Mouse (Mus musculus) MEL (cell line): ENCODE measurements at regions not wholly inside any gene's neighbourhood (a gene's known extent, or its start where the extent isn't known, plus 50 kb on each side); places are given as distances from the start of the nearest gene placed in this dataset.

ENCODE experiments used
- DNase-seq: peaks from one replicate; pipeline ENCODE4 v3.0.0; 2011; ENCODE audit warnings: low read depth, low spot score
- H3K27ac ChIP-seq: 2 replicates; pipeline ENCODE4 v1.5.1; 2012; ENCODE audit warnings: low read depth, mild to moderate bottlenecking, control low read depth, low read length, moderate library complexity; ENCODE audit not compliant: control insufficient read depth
- H3K27me3 ChIP-seq, 2 experiments: fragments of 150-350 bp in 1 of 2; sonication (generic) in 1 of 2; 2 replicates each; pipeline ENCODE4 v1.6.1; 2012; ENCODE audit warnings: low read length in 2 of 2, mild to moderate bottlenecking in 2 of 2, improper control_type of control experiment in 1 of 2, moderate library complexity in 1 of 2; ENCODE audit not compliant: insufficient read depth in 2 of 2, control insufficient read depth in 1 of 2
- H3K36me3 ChIP-seq, 2 experiments: 2 replicates each; pipeline ENCODE4 v1.6.1; 2012 to 2014; ENCODE audit warnings: low read length in 2 of 2, improper control_type of control experiment in 1 of 2, inconsistent platforms in 1 of 2, mild to moderate bottlenecking in 1 of 2; ENCODE audit not compliant: insufficient read depth in 2 of 2, control insufficient read depth in 1 of 2
- H3K4me1 ChIP-seq, 2 experiments: fragments of 150-350 bp in 1 of 2; sonication (generic) in 1 of 2; 2 replicates each; pipeline ENCODE4 v1.6.1; 2012; ENCODE audit warnings: low read length in 2 of 2, improper control_type of control experiment in 1 of 2, mild to moderate bottlenecking in 1 of 2; ENCODE audit not compliant: insufficient read depth in 2 of 2, control insufficient read depth in 1 of 2
- H3K4me3 ChIP-seq, 2 experiments: fragments of 150-350 bp in 1 of 2; sonication (generic) in 1 of 2; 2 replicates each; pipeline ENCODE4 v1.5.1; 2012; ENCODE audit warnings: low read depth in 2 of 2, low read length in 2 of 2, mild to moderate bottlenecking in 2 of 2, moderate library complexity in 2 of 2, control low read depth in 1 of 2, improper control_type of control experiment in 1 of 2; ENCODE audit not compliant: control insufficient read depth in 1 of 2, insufficient read depth in 1 of 2
- H3K79me2 ChIP-seq: 2 replicates; pipeline ENCODE4 v1.6.1; 2012; ENCODE audit warnings: mild to moderate bottlenecking, low read length, moderate library complexity; ENCODE audit not compliant: control insufficient read depth, poor library complexity, insufficient read depth
- H3K9ac ChIP-seq: 2 replicates; pipeline ENCODE4 v1.6.1; 2012; ENCODE audit warnings: low read depth, mild to moderate bottlenecking, control low read depth, low read length, moderate library complexity; ENCODE audit not compliant: control insufficient read depth, poor library complexity, severe bottlenecking
- H3K9me3 ChIP-seq: fragments of 150-350 bp; sonication (generic); replicated peaks from 2 replicates; pipeline ENCODE4 v1.6.1; 2012; ENCODE audit warnings: mild to moderate bottlenecking, low read length, improper control_type of control experiment, moderate library complexity; ENCODE audit not compliant: insufficient read depth
- CTCF ChIP-seq, 3 experiments: IDR thresholded peaks in 2 of 3; conservative IDR thresholded peaks in 1 of 3; 2 replicates each; pipeline ENCODE4 v1.5.1; 2011 to 2012; ENCODE audit warnings: low read length in 3 of 3, low read depth in 2 of 3, mild to moderate bottlenecking in 2 of 3, improper control_type of control experiment in 1 of 3, inconsistent platforms in 1 of 3, mixed read lengths in 1 of 3, moderate library complexity in 1 of 3; ENCODE audit not compliant: control insufficient read depth in 1 of 3, insufficient read depth in 1 of 3, poor library complexity in 1 of 3, severe bottlenecking in 1 of 3
- KAT2A ChIP-seq: conservative IDR thresholded peaks from 2 replicates; pipeline ENCODE4 v1.6.1; 2012; ENCODE audit warnings: low read depth, low read length, improper control_type of control experiment, inconsistent platforms
- MAX ChIP-seq: IDR thresholded peaks from 2 replicates; pipeline ENCODE4 v1.6.1; 2011; ENCODE audit warnings: low read length, improper control_type of control experiment
- MEF2A ChIP-seq: IDR thresholded peaks from 2 replicates; pipeline ENCODE4 v1.6.1; 2014; ENCODE audit warnings: low read depth, mild to moderate bottlenecking, inconsistent platforms, low read length, improper control_type of control experiment; ENCODE audit not compliant: poor library complexity, insufficient replicate concordance, severe bottlenecking; ENCODE audit errors: extremely low read depth
- MXI1 ChIP-seq: IDR thresholded peaks from 2 replicates; pipeline ENCODE4 v1.6.1; 2011; ENCODE audit warnings: mild to moderate bottlenecking, low read depth, low read length, improper control_type of control experiment
- MYC ChIP-seq: IDR thresholded peaks from 2 replicates; pipeline ENCODE4 v1.6.1; 2011; ENCODE audit warnings: low read depth, mild to moderate bottlenecking, low read length, improper control_type of control experiment, moderate library complexity
- POLR2A ChIP-seq, 2 experiments: IDR thresholded peaks; 2 replicates each; pipeline ENCODE4 v1.6.1; 2011 to 2012; ENCODE audit warnings: low read length in 2 of 2, mild to moderate bottlenecking in 2 of 2, control low read depth in 1 of 2, improper control_type of control experiment in 1 of 2, low read depth in 1 of 2, moderate library complexity in 1 of 2; ENCODE audit not compliant: control insufficient read depth in 1 of 2, insufficient read depth in 1 of 2, poor library complexity in 1 of 2
- SIN3A ChIP-seq: IDR thresholded peaks from 2 replicates; pipeline ENCODE4 v1.6.1; 2012; ENCODE audit warnings: low read length, improper control_type of control experiment, inconsistent platforms
- SMC3 ChIP-seq: IDR thresholded peaks from 2 replicates; pipeline ENCODE4 v1.6.1; 2011; ENCODE audit warnings: low read depth, low read length, improper control_type of control experiment
- USF2 ChIP-seq, 2 experiments: IDR thresholded peaks; 2 replicates each; pipeline ENCODE4 v1.6.1; 2011 to 2012; ENCODE audit warnings: improper control_type of control experiment in 2 of 2, low read length in 2 of 2, borderline replicate concordance in 1 of 2, inconsistent platforms in 1 of 2, low read depth in 1 of 2, mild to moderate bottlenecking in 1 of 2; ENCODE audit not compliant: insufficient read depth in 1 of 2

GRCm38 (mm10) chr3:39220707-39221034 is 333.9 kb downstream of the Fat4 start:
- Histone ChIP-seq H3K9me3 (no peaks in the 10 kb centered on the region), H3K79me2 (no peaks in the 10 kb centered on the region), H3K4me3 (no peak overlapping the region), H3K27me3 (no peaks in the 10 kb centered on the region), H3K36me3 (no peaks in the 10 kb centered on the region), H3K4me1 (no peaks in the 10 kb centered on the region), H3K9ac (no peak overlapping the region), H3K27ac (no peak overlapping the region)
- no peak for TF ChIP-seq MXI1
- TF ChIP-seq KAT2A: no peak
- no peak for TF ChIP-seq CTCF (IDR thresholded peaks at IDR 0.05 in 2 of 3, conservative IDR thresholded peaks at IDR 0.05 in 1 of 3; ENCODE audit: control insufficient read depth in 1 of 3, insufficient read depth in 1 of 3, low read depth in 2 of 3, low read length in 3 of 3, poor library complexity in 1 of 3, severe bottlenecking in 1 of 3)
- no peak for TF ChIP-seq USF2 (IDR thresholded peaks at IDR 0.05; ENCODE audit: borderline replicate concordance in 1 of 2, insufficient read depth in 1 of 2, low read depth in 1 of 2, low read length in 2 of 2)
- DNase-seq: no peak

GRCm38 (mm10) chr3:39222059-39222458 is 335.3 kb downstream of the Fat4 start:
- H3K79me2 ChIP-seq: no peaks in the 10 kb centered on the region
- no peak overlapping the region for H3K27ac ChIP-seq
- DNase-seq: no peak
- no peak overlapping the region for H3K4me3 ChIP-seq
- H3K36me3 ChIP-seq: no peaks in the 10 kb centered on the region
- H3K4me1 ChIP-seq: no peaks in the 10 kb centered on the region
- no peaks in the 10 kb centered on the region for H3K9me3 ChIP-seq
- no peak overlapping the region for H3K9ac ChIP-seq
- no peak for TF ChIP-seq MAX
- TF ChIP-seq MEF2A: no peak
- TF ChIP-seq MYC: no peak
- no peaks in the 10 kb centered on the region for H3K27me3 ChIP-seq

GRCm38 (mm10) chr3:39234921-39235320 is 348.2 kb downstream of the Fat4 start:
- Histone ChIP-seq H3K9ac (no peak overlapping the region), H3K27me3 (no peaks in the 10 kb centered on the region)
- no peak for DNase-seq

GRCm38 (mm10) chr3:39248712-39249111 is 362.0 kb downstream of the Fat4 start:
- H3K79me2 ChIP-seq: no peaks in the 10 kb centered on the region
- no peaks in the 10 kb centered on the region for H3K36me3 ChIP-seq
- H3K27ac ChIP-seq: no peak overlapping the region
- H3K9ac ChIP-seq: no peak overlapping the region
- no peaks in the 10 kb centered on the region for H3K4me1 ChIP-seq
- no peak for DNase-seq
- H3K4me3 ChIP-seq: no peak overlapping the region
- no peaks in the 10 kb centered on the region for H3K9me3 ChIP-seq
- H3K27me3 ChIP-seq: no peaks in the 10 kb centered on the region
- TF ChIP-seq SMC3: no peak
- no peak for TF ChIP-seq POLR2A (IDR thresholded peaks at IDR 0.05; ENCODE audit: control insufficient read depth in 1 of 2, insufficient read depth in 1 of 2, low read depth in 1 of 2, low read length in 2 of 2, poor library complexity in 1 of 2)

More at GRCm38 (mm10) chr3:39234921-39235320, 348.2 kb downstream of the Fat4 start:
- TF ChIP-seq MXI1: no peak
- no peak for TF ChIP-seq SIN3A
- H3K79me2 ChIP-seq: no peaks in the 10 kb centered on the region
- no peak overlapping the region for H3K4me3 ChIP-seq
- H3K36me3 ChIP-seq: no peaks in the 10 kb centered on the region
- no peaks in the 10 kb centered on the region for H3K9me3 ChIP-seq
- H3K27ac ChIP-seq: no peak overlapping the region
- no peaks in the 10 kb centered on the region for H3K4me1 ChIP-seq
